Mouse (Mus musculus) lung, postnatal 0 days (tissue): ENCODE data around the gene 6430548M08Rik. TPM values are rescaled to one million over a fixed set of nuclear protein-coding genes. Genes with fewer than 3 reads are reported as not detected.

Source experiments
- ATAC-seq: fragments of 200-750 bp; cut with Nextera tagmentation; 2 replicates; pipeline ENCODE4 v1.8.0; 2017; ENCODE audit warnings: moderate library complexity
- DNase-seq: peaks from one replicate; pipeline ENCODE4 v3.0.0-alpha.2; 2016; ENCODE audit warnings: low spot score
- H3K27ac ChIP-seq: fragments of 300-500 bp; sonication (generic); 2 replicates; pipeline ENCODE4 v1.5.1; 2014; ENCODE audit warnings: antibody characterized with exemption, mild to moderate bottlenecking, low read length, mixed read lengths
- H3K27me3 ChIP-seq: fragments of 300-500 bp; sonication (generic); replicated peaks from 2 replicates; pipeline ENCODE4 v1.6.1; 2014; ENCODE audit warnings: low read length, mixed read lengths; ENCODE audit not compliant: insufficient read depth
- H3K36me3 ChIP-seq: fragments of 300-500 bp; sonication (generic); 2 replicates; pipeline ENCODE4 v1.6.1; 2014; ENCODE audit warnings: low read length, mixed read lengths; ENCODE audit not compliant: insufficient read depth
- H3K4me1 ChIP-seq: fragments of 300-500 bp; sonication (generic); 2 replicates; pipeline ENCODE4 v1.6.1; 2014; ENCODE audit warnings: antibody characterized with exemption, low read depth, low read length, mixed read lengths; ENCODE audit not compliant: insufficient read depth
- H3K4me2 ChIP-seq: fragments of 300-500 bp; sonication (generic); replicated peaks from 2 replicates; pipeline ENCODE4 v1.6.1; 2014; ENCODE audit warnings: low read depth, mild to moderate bottlenecking, low read length, moderate library complexity, mixed read lengths
- H3K4me3 ChIP-seq: fragments of 300-500 bp; sonication (generic); 2 replicates; pipeline ENCODE4 v1.5.1; 2014; ENCODE audit warnings: low read depth, low read length
- H3K9ac ChIP-seq: fragments of 300-500 bp; sonication (generic); replicated peaks from 2 replicates; pipeline ENCODE4 v1.6.1; 2014; ENCODE audit warnings: low read depth, mild to moderate bottlenecking
- H3K9me3 ChIP-seq: fragments of 300-500 bp; sonication (generic); 2 replicates; pipeline ENCODE4 v1.6.1; 2016; ENCODE audit warnings: low read length, mixed read lengths
- CTCF ChIP-seq: IDR thresholded peaks from 2 replicates; pipeline ENCODE4 v1.5.1; 2016; ENCODE audit warnings: antibody characterized with exemption, mild to moderate bottlenecking
- EP300 ChIP-seq: IDR thresholded peaks from 2 replicates; pipeline ENCODE4 v1.6.1; 2016; ENCODE audit warnings: antibody characterized with exemption, mild to moderate bottlenecking, control low read depth
- WGBS: fragments of 180-500 bp; shearing (Covaris S2); extraction: QIAGEN DNeasy Blood & Tissue Kit; methylation state at CpG from one replicate; pipeline ENCODE4 v1.1.7; 2014; 5-methylcytosine and 5-hydroxymethylcytosine counted together
- polyA plus RNA-seq: library from polyadenylated mRNA; unstranded; fragments of >200 nt; fragmentation: Nextera tagmentation; extraction: Ambion mirVana; gene quantifications from 2 replicates; pipeline ENCODE4 v1.2.1, GENCODE M21; 2015

Gene 6430548M08Rik
- polyA plus RNA-seq, 1 experiment from 2014 or later: 16.3 TPM

DNA sequence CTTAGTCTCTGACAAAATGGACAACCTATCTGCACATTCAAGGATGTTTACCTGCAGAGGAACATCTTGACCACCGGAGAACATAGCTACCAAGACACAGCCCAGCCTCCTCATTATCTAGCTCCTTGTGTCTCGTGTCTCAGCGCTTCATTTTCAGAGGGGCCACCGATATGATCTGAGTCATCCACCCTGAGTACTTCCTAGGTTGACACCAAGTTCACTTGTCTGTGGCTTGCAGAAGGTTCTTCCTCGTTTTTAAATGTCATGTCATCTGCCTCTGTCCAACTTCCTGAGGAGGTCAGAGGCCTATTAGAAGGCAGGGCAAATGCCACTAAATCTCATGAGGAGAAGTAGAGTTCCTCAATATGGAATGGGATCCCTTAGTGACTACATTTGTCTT is 1.4 kb upstream of the 6430548M08Rik start:
- H3K4me3 ChIP-seq: no peak overlapping the region
- H3K27me3 ChIP-seq: peaks cover 18% of the 10 kb centered on the region
- no peaks in the 10 kb centered on the region for H3K9me3 ChIP-seq
- H3K9ac ChIP-seq: no peak overlapping the region
- ATAC-seq (no peak), DNase-seq (peak; percentile 43)
- H3K36me3 ChIP-seq: no peaks in the 10 kb centered on the region
- H3K4me2 ChIP-seq: peak overlapping the region; percentile 90; the same call in 1 of the 2 replicates
- H3K27ac ChIP-seq: peak overlapping the region; percentile 92
- 61% methylated on average over 5 of the region's 5 CpGs for WGBS
- TF ChIP-seq CTCF: no peak
- TF ChIP-seq EP300: no peak
- peaks cover 9% of the 10 kb centered on the region; the same call in 1 of the 2 replicates for H3K4me1 ChIP-seq

DNA sequence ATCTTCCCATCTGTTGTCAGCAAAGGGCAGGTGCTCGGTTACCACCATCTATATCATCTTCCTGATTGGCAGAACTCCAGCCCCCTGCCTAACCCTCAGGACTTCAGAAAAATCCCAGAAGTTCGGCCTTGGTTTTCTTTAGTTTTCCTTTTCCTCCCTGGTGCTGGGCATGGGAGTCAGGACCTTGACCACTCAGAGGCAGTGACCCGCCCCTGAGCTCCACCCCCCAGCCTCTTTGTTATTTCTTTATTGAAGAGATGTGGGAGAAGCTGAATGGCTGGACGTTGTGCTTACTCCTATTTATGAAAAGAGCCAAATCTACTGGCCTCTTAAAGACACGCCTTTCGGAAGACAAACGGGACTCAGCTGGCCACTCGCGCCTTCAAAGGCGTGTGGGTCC is 646 bp upstream of the 6430548M08Rik start:
- Histone ChIP-seq H3K27me3 (peaks cover 18% of the 10 kb centered on the region), H3K9me3 (no peaks in the 10 kb centered on the region), H3K4me1 (peaks cover 9% of the 10 kb centered on the region; the same call in 1 of the 2 replicates), H3K4me3 (peak overlapping the region; percentile 68), H3K27ac (peak overlapping the region; percentile 92), H3K4me2 (peak overlapping the region; percentile 90), H3K9ac (peak overlapping the region; percentile 20; the same call in 1 of the 2 replicates), H3K36me3 (no peaks in the 10 kb centered on the region)
- no peak for TF ChIP-seq CTCF
- peak; percentile 88 for DNase-seq
- peak; percentile 60 for ATAC-seq
- WGBS: under 1% methylated on average over 10 of the region's 10 CpGs

DNA sequence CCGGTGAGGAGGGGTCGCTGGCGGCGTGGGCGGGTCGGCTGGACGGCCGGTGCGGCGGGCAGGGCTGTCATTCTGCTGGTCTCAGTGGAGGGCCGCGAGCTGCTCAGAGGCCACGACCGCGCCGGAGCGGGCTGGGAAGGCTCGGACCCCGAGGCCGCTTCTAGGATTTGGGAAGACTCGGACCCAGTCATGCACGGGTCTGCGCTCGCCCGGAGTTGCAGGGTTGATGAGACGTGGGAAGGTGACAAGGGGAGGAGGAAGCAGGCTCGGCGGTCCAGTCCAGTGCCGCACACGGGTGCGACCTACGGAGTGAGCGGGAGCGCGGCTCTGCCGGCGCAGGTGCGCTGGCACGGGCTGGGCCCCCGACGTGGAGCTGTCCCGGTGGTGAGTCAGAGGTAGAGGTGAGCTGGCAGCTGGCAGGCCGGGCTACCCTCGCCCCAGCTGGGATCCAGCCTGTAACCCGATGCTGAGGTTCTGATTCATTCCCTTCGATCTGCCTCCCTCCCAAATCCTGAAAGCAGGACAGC is 426 bp downstream of the 6430548M08Rik start:
- Histone ChIP-seq H3K9ac (peak overlapping the region; percentile 43), H3K4me3 (peak overlapping the region; percentile 68), H3K4me1 (peaks cover 9% of the 10 kb centered on the region; the same call in 1 of the 2 replicates), H3K27ac (peak overlapping the region; percentile 54; the same call in 1 of the 2 replicates), H3K27me3 (peaks cover 18% of the 10 kb centered on the region), H3K4me2 (peak overlapping the region; percentile 90), H3K36me3 (no peaks in the 10 kb centered on the region), H3K9me3 (no peaks in the 10 kb centered on the region)
- DNase-seq (peak; percentile 38), ATAC-seq (peak; percentile 22)
- TF ChIP-seq EP300: no peak
- no peak for TF ChIP-seq CTCF
- WGBS: 1% methylated on average over 46 of the region's 46 CpGs

DNA sequence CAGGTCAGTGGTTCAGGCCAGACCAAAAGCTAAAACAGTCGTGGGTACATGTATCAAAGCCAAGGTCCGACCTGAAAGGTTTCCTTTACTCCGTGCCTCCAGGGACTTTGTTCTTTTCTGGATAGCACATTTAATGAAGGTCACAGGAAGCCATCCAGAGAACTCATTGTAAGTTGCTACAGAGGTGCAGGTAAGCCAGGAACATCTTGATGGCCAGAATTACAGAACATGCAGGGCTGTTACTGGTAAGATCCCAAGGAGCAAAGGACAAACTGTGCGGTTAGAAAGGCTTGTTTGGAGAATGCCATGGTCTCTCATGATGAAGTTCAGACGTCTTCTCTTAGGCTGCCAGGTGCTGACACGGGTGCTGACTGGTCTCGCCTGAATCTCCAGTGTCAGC is 2.6 kb downstream of the 6430548M08Rik start:
- no peak overlapping the region for H3K9ac ChIP-seq
- peaks cover 9% of the 10 kb centered on the region; the same call in 1 of the 2 replicates for H3K4me1 ChIP-seq
- 54% methylated on average over 7 of the region's 7 CpGs for WGBS
- H3K27me3 ChIP-seq: peaks cover 18% of the 10 kb centered on the region
- no peak overlapping the region for H3K27ac ChIP-seq
- ATAC-seq: no peak
- 0 out of 2 replicates have a peak, but pooled peaks cover 4% of the 10 kb centered on the region for H3K36me3 ChIP-seq
- H3K4me3 ChIP-seq: no peak overlapping the region
- no peak for DNase-seq
- no peak for TF ChIP-seq CTCF
- no peak for TF ChIP-seq EP300
- H3K4me2 ChIP-seq: no peak overlapping the region
- no peaks in the 10 kb centered on the region for H3K9me3 ChIP-seq

DNA sequence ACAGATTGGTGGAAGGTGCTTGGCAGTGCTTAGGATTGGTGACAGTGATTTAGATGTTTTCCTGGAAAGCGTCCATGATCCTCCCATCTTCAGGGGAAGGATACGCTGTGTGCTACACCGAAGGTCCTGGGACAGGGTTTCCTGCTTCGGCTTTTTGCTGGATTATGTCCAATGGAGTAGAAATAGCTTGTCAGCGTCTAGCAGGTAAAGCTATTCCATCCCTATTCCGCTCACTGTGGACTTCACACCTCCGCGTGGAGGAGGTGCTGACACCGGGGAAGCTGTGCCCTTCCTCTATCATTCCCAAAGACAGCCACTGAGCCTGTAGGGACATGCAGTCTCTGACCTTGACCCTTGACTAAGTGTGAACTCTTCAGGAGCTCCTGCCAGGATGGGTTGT is 4.2 kb downstream of the 6430548M08Rik start:
- H3K4me2 ChIP-seq: no peak overlapping the region
- H3K27ac ChIP-seq: no peak overlapping the region
- H3K4me1 ChIP-seq: peaks cover 3% of the 10 kb centered on the region; the same call in 1 of the 2 replicates
- ATAC-seq (no peak), DNase-seq (no peak)
- 57% methylated on average over 9 of the region's 9 CpGs for WGBS
- peaks cover 18% of the 10 kb centered on the region for H3K27me3 ChIP-seq
- H3K9me3 ChIP-seq: no peaks in the 10 kb centered on the region
- H3K4me3 ChIP-seq: no peak overlapping the region
- no peak overlapping the region for H3K9ac ChIP-seq
- TF ChIP-seq CTCF (no peak), EP300 (peak; percentile 52)
- H3K36me3 ChIP-seq: 0 out of 2 replicates have a peak, but pooled peaks cover 4% of the 10 kb centered on the region

GRCm38 (mm10) chr8:120118847-120119246 is 4.9 kb downstream of the 6430548M08Rik start:
- H3K27me3 ChIP-seq: peaks cover 18% of the 10 kb centered on the region
- no peak for DNase-seq
- H3K36me3 ChIP-seq: 0 out of 2 replicates have a peak, but pooled peaks cover 4% of the 10 kb centered on the region
- H3K9ac ChIP-seq: no peak overlapping the region
- H3K4me3 ChIP-seq: no peak overlapping the region
- TF ChIP-seq CTCF (no peak), EP300 (no peak)
- no peaks in the 10 kb centered on the region for H3K9me3 ChIP-seq
- 76% methylated on average over 5 of the region's 5 CpGs for WGBS
- no peaks in the 10 kb centered on the region; the same call in 1 of the 2 replicates for H3K4me1 ChIP-seq
- no peak overlapping the region for H3K4me2 ChIP-seq
- no peak overlapping the region for H3K27ac ChIP-seq
- no peak for ATAC-seq
